Mouse (Mus musculus): ENCODE measurements around the gene Tspan9. TPM values are rescaled to one million over a fixed set of nuclear protein-coding genes. Genes with fewer than 3 reads are reported as not detected.
A peak's percentile ranks its signal among the peaks of the same experiment; 100 is the strongest.

Gene Tspan9
- polyA plus RNA-seq, 1 experiment from 2014 or later: 102 TPM

DNA sequence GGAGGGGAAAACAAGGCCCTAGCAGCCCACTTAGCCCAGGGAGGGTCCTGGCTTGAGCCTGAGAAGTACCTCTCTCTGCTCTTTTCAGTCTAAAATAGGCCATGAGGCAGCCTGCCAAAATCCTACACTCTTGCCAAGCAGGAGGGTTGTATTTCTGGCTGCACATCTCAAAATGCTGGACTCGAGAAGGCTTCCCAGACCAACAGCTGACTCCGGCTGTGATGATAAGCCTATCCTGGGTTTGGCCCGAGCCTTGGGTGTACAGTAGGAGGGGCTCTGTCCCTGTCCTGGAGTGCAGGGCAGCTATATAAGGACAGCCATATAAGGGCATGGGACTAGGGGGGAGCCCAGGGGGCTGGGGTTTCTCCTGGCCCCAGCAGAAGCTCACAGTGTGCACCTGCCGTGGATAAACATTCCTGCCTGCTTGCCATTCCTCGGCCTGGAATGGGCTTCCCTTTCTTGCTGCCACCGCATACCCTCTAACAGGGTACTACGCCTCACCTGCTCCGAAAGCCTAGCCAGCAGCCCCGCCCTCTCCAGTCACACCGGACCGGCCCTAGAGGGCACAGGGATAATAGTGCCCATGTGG lies 153.7 kb downstream of the Tspan9 start:
- Histone ChIP-seq H3K4me3 (replicated peaks) (no peak overlapping the region), H3K9me3 (no peaks in the 10 kb centered on the region), H3K4me1 (replicated peaks) (peaks cover 28% of the 10 kb centered on the region), H3K4me2 (replicated peaks) (0 out of 2 replicates have a peak overlapping the region, but pooled peaks have one; percentile 11), H3K36me3 (no peaks in the 10 kb centered on the region), H3K9ac (no peak overlapping the region), H3K27me3 (replicated peaks) (no peaks in the 10 kb centered on the region), H3K27ac (peak overlapping the region; percentile 59)
- peak; percentile 80 for ATAC-seq
- 50% methylated on average over 11 of the region's 11 CpGs for WGBS

DNA sequence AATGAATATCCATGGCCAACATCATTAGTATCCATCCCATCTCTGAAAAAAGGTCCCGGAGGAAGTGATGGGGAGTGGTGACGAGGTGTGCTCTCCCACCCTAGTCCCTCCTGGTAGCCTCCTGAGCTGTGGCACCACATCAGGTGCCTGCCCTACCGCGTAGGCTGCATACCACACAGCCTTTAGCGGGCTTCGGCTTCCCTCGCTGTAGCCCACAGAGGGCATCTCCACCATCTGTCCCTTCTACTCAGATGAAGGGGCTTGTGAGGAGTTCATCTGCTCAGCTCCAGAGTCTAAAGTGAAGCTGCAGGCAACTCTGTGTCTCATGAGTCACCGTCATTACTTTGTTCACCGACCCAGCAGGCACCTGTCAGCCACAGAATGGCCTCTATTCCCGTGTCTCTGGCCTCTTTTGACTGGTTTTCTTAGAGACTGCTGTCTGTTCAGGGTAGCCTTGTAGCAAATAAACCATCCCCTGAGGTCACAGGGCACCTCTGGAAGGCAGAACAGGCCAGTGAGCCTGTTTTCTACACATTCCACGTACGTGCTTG lies 154.4 kb downstream of the Tspan9 start:
- 86% methylated on average over 12 of the region's 12 CpGs for WGBS
- H3K27me3 ChIP-seq (replicated peaks): no peaks in the 10 kb centered on the region
- no peak overlapping the region for H3K4me3 ChIP-seq (replicated peaks)
- H3K4me1 ChIP-seq (replicated peaks): peaks cover 28% of the 10 kb centered on the region
- H3K4me2 ChIP-seq (replicated peaks): no peak overlapping the region
- ATAC-seq: peak; percentile 2; the same call in 1 of the 2 replicates
- H3K36me3 ChIP-seq: no peaks in the 10 kb centered on the region
- no peak overlapping the region for H3K9ac ChIP-seq
- no peaks in the 10 kb centered on the region for H3K9me3 ChIP-seq
- peak overlapping the region; percentile 59 for H3K27ac ChIP-seq

DNA sequence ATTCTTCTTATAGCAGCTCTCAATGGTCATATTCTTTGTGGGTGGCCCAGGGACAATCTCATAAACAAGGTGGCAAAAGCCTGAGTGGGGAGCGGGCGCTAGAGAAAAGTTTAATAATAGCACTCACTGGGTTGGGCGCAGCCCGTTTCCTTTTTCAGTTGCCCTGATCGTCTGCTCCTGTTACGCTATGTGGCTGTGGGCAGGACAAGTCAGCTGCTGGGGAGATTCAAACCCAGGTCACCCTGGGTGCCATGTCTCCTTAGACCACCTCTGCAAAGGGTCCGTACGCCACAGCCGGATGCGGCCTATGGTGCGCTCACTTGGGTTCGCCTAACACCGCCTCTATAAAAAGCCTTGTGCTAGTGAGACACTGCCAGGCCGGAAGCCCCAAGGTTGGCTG lies 156.0 kb downstream of the Tspan9 start:
- Histone ChIP-seq H3K9me3 (no peaks in the 10 kb centered on the region), H3K27ac (no peak overlapping the region), H3K36me3 (no peaks in the 10 kb centered on the region), H3K4me2 (replicated peaks) (no peak overlapping the region), H3K4me1 (replicated peaks) (peaks cover 28% of the 10 kb centered on the region), H3K9ac (no peak overlapping the region), H3K4me3 (replicated peaks) (no peak overlapping the region), H3K27me3 (replicated peaks) (no peaks in the 10 kb centered on the region)
- no peak for ATAC-seq
- 91% methylated on average over 14 of the region's 14 CpGs for WGBS

DNA sequence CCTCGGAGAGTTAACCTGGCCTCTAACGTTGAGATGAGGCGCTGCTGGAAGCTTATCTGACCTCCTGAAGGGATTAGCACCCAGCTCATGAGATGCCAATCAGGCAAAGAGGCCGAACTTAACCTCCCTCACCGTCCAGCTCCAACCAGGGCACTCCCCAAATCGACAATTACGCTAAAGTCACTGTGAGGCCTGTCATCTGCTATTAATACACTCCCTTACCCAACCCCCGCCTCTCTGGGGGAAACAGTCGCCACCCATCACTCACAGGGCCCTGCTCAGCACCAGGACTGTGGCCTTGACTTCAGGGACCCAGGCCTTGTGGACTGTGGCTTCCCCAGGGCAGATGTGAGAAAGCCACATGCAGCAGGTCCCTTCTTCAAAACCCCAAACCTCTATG lies 157.0 kb downstream of the Tspan9 start:
- no peak overlapping the region for H3K9ac ChIP-seq

DNA sequence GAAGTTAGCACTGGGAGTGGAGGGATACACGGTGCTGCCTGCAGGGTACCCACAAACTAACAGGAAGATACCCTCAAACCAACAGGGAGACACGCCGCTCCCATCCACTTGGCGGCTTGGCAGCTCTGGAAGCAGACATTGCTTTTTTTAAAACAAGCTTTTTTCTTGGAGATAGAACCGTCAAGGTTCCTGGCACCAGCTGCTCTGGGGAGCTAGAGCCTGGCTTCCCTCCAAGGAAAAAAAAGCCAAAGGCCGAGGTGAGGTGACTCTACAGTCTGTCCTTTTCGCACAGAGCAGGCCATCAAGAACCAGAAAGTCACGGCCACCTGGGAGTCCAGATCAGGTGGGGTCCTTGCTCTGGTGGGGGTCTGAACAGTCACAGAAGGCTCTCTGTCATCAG lies 162.2 kb downstream of the Tspan9 start:
- H3K9ac ChIP-seq: no peak overlapping the region
- no peak overlapping the region for H3K4me2 ChIP-seq (replicated peaks)
- 0 out of 2 replicates have a peak, but pooled peaks have one; percentile 3 for ATAC-seq
- 42% methylated on average over 8 of the region's 8 CpGs for WGBS
- H3K36me3 ChIP-seq: no peaks in the 10 kb centered on the region
- no peaks in the 10 kb centered on the region for H3K27me3 ChIP-seq (replicated peaks)
- no peak overlapping the region for H3K4me3 ChIP-seq (replicated peaks)
- peak overlapping the region; percentile 33 for H3K27ac ChIP-seq
- H3K9me3 ChIP-seq: no peaks in the 10 kb centered on the region
- H3K4me1 ChIP-seq (replicated peaks): peaks cover 22% of the 10 kb centered on the region

More for the DNA sequence above, 157.0 kb downstream of the Tspan9 start:
- Histone ChIP-seq H3K4me2 (replicated peaks) (no peak overlapping the region), H3K27me3 (replicated peaks) (no peaks in the 10 kb centered on the region), H3K4me1 (replicated peaks) (peaks cover 26% of the 10 kb centered on the region), H3K9me3 (no peaks in the 10 kb centered on the region), H3K36me3 (no peaks in the 10 kb centered on the region), H3K4me3 (replicated peaks) (no peak overlapping the region), H3K27ac (0 out of 2 replicates have a peak overlapping the region, but pooled peaks have one; percentile 40)
- no peak for ATAC-seq
- WGBS: 58% methylated on average over 9 of the region's 9 CpGs

DNA sequence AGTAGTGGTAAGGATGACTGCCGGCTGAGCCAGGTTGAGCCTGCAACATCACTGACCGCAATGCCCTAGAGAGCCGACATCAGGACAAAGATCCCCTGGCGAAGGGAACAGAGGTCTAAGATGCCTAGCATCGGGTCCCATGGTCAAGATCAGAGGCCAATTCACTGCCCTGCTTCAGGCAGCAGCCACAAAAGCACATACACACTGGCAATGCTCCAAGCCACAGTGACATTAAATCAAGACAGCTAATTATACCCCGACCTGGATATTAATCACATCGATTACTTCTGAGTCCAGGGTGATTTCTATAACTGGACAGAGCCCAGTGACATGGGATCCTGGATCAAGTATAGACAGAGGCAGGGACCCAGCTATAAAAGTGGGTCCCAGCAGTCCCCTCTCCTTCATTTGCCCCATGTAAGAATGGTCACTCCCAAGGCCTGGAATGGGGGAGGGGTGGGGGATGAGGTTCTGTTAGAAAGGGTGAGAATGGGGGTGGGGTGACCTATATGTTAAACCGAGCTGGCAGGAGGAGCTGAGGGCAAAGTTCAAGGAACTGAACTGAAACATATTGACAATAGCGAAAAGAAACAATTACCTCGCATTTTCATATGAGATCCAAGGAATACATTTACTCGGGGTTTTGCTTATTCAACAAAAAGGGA lies 162.9 kb downstream of the Tspan9 start:
- Histone ChIP-seq H3K4me1 (replicated peaks) (peaks cover 17% of the 10 kb centered on the region), H3K4me2 (replicated peaks) (no peak overlapping the region), H3K9me3 (no peaks in the 10 kb centered on the region), H3K27ac (0 out of 2 replicates have a peak overlapping the region, but pooled peaks have one; percentile 33), H3K4me3 (replicated peaks) (no peak overlapping the region), H3K9ac (no peak overlapping the region), H3K27me3 (replicated peaks) (no peaks in the 10 kb centered on the region), H3K36me3 (no peaks in the 10 kb centered on the region)
- ATAC-seq: no peak
- WGBS: 70% methylated on average over 11 of the region's 11 CpGs

DNA sequence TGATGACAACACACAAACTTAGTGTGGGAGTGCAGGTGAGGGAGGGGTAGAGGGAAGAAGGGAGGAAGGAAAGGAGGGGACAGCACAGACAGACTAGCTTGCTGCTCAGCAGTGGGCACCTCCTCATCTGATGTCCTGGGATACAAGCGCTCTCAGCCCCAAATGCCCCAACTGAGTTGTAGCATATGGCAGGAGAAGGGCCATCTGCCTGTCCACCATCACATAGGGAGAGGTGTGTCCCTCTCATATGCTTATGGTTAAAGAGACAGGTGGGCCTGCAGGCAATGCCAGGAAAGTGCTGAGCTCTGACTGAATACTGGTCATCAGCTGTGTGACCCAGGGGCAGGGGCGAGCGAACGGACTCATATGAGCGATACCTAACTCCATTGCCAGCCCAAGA lies 163.6 kb downstream of the Tspan9 start:
- Histone ChIP-seq H3K36me3 (no peaks in the 10 kb centered on the region), H3K4me2 (replicated peaks) (no peak overlapping the region), H3K4me3 (replicated peaks) (no peak overlapping the region), H3K4me1 (replicated peaks) (peaks cover 16% of the 10 kb centered on the region), H3K9ac (no peak overlapping the region), H3K27me3 (replicated peaks) (no peaks in the 10 kb centered on the region), H3K9me3 (no peaks in the 10 kb centered on the region), H3K27ac (no peak overlapping the region)
- no peak for ATAC-seq
- 95% methylated on average over 5 of the region's 5 CpGs for WGBS

DNA sequence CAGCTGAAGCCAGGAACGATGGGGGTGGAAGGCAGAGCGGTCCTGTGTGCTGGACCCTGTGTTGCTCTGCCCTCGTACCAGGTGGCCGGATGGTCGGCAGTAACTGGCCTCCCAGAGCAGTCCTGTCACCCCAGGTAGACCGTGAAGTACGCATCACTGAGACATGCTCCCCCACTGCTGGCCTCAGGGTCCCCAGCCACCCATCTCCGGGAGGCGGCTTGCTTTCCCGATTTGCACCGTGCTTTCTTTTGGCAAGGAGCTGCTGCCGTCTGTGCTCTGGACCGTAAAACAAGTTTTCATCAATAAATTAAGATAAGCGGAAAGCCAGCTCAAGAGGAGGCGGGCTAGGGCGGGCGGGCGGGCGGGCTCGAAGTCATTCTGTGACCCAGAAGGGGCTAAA lies 164.5 kb downstream of the Tspan9 start:
- H3K36me3 ChIP-seq: no peaks in the 10 kb centered on the region
- no peak overlapping the region for H3K4me2 ChIP-seq (replicated peaks)
- H3K27me3 ChIP-seq (replicated peaks): no peaks in the 10 kb centered on the region
- H3K27ac ChIP-seq: no peak overlapping the region
- ATAC-seq: no peak
- H3K9ac ChIP-seq: no peak overlapping the region
- H3K9me3 ChIP-seq: no peaks in the 10 kb centered on the region
- peaks cover 23% of the 10 kb centered on the region for H3K4me1 ChIP-seq (replicated peaks)
- H3K4me3 ChIP-seq (replicated peaks): no peak overlapping the region
- WGBS: 59% methylated on average over 20 of the region's 20 CpGs

DNA sequence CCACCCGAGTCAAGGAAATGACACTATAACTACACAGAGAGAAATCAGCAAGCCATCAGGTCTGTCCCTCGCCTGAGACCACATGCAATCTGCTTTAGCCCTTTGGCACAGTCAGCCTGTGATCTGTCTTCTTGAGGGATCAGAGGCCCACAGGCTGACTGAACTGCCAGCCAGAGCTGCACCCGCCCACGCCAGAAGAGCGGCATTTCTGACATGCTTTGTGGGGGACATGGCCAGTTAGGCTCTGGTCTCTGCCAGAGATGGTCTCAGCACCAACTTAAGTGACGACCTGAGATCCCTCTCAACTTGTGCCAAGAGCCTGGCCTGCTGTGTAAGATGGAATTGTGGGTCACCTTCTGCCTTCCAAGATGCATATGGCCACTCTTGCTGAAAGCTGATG lies 166.7 kb downstream of the Tspan9 start:
- Histone ChIP-seq H3K27ac (no peak overlapping the region), H3K4me1 (replicated peaks) (peaks cover 23% of the 10 kb centered on the region), H3K27me3 (replicated peaks) (no peaks in the 10 kb centered on the region), H3K4me2 (replicated peaks) (no peak overlapping the region), H3K4me3 (replicated peaks) (no peak overlapping the region), H3K9ac (no peak overlapping the region), H3K36me3 (no peaks in the 10 kb centered on the region), H3K9me3 (no peaks in the 10 kb centered on the region)
- WGBS: 81% methylated on average over 6 of the region's 6 CpGs
- no peak for ATAC-seq

DNA sequence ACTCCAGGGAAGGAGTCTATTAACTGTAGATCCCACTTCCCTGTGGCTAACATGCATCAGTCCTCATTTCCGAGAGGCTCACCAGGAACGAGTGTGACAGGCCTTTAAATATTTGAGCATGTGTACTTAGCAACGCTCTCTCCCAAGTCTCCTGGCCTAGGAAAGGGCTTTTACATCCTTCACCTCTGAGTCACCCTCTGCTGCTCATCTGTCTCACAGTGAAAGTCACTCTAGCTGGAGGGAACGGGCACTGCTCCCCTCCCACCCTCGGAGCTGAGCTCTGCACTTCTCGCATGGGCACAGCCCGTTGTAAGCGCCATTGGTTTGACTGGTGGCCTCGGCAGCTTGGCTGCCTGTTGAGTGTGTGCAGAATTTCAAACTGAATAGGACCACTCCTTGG lies 169.4 kb downstream of the Tspan9 start:
- ATAC-seq: 0 out of 2 replicates have a peak, but pooled peaks have one; percentile 18
- Histone ChIP-seq H3K4me2 (replicated peaks) (no peak overlapping the region), H3K4me1 (replicated peaks) (peaks cover 11% of the 10 kb centered on the region; the same call in 1 of the 2 replicates), H3K27ac (no peak overlapping the region), H3K36me3 (no peaks in the 10 kb centered on the region), H3K27me3 (replicated peaks) (no peaks in the 10 kb centered on the region), H3K9me3 (no peaks in the 10 kb centered on the region), H3K4me3 (replicated peaks) (no peak overlapping the region), H3K9ac (no peak overlapping the region)
- 37% methylated on average over 9 of the region's 9 CpGs for WGBS

DNA sequence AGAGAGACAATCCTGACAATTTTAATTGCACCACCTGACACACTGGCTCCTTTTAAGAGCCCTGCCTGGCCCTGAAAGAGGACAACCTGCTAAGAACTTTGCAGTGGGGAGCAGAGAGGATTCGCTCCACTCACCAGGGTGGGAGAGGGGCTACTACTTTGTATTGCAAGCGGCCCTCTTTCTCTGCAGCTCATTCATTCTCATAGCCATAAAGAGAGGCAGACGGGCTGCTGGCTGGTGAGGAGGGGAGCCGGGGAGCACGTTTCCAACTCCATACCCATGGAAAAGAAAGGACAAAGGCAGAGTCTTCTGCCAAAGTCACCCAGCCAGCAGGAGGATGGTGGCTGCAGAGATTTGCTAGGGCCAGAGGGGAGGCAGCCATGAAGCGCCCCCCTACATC lies 169.8 kb downstream of the Tspan9 start:
- no peaks in the 10 kb centered on the region for H3K9me3 ChIP-seq
- H3K4me1 ChIP-seq (replicated peaks): 0 out of 2 replicates have a peak, but pooled peaks cover 8% of the 10 kb centered on the region
- no peak overlapping the region for H3K9ac ChIP-seq
- H3K4me3 ChIP-seq (replicated peaks): no peak overlapping the region
- no peaks in the 10 kb centered on the region for H3K27me3 ChIP-seq (replicated peaks)
- H3K36me3 ChIP-seq: no peaks in the 10 kb centered on the region
- no peak overlapping the region for H3K27ac ChIP-seq
- ATAC-seq: no peak
- 55% methylated on average over 6 of the region's 6 CpGs for WGBS
- H3K4me2 ChIP-seq (replicated peaks): no peak overlapping the region

DNA sequence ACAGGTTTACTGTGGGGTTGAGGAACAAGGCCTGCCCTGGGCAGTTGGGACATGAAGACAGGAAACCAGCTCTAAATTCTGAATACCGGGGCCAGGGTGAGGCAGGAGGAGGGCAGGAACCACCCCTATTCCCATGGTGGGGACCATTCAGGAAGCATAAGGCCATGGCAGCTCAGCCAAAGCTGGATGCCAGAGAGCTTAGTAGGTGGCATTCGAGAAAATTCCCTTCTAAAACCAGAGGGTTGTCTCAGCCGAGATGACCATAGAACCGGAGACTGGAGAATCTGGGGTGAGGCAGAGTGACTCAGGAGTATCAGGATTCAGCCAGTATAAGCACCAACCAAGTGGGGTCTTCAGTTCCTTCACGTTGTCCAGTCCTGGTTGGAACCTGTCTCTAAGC lies 171.5 kb downstream of the Tspan9 start:
- Histone ChIP-seq H3K4me2 (replicated peaks) (no peak overlapping the region), H3K9ac (no peak overlapping the region), H3K4me3 (replicated peaks) (no peak overlapping the region), H3K4me1 (replicated peaks) (0 out of 2 replicates have a peak, but pooled peaks cover 8% of the 10 kb centered on the region), H3K27me3 (replicated peaks) (no peaks in the 10 kb centered on the region), H3K27ac (no peak overlapping the region), H3K36me3 (no peaks in the 10 kb centered on the region), H3K9me3 (no peaks in the 10 kb centered on the region)
- 79% methylated on average over 5 of the region's 5 CpGs for WGBS
- no peak for ATAC-seq

All from intestine, embryonic 15.5 days (tissue).